Mouse (Mus musculus) liver, embryonic 13.5 days (tissue): ENCODE measurements around the gene Dcun1d5. TPM values are rescaled to one million over a fixed set of nuclear protein-coding genes. Genes with fewer than 3 reads are reported as not detected.

Experiments used
- ATAC-seq: fragments of 200-750 bp; cut with Nextera tagmentation; 2 replicates; pipeline ENCODE4 v1.8.0; 2017; ENCODE audit warnings: low read depth, mild to moderate bottlenecking, moderate number of reproducible peaks, moderate library complexity
- DNase-seq: peaks from one replicate; pipeline ENCODE4 v3.0.0; 2022
- H3K27ac ChIP-seq: fragments of 300-500 bp; sonication (generic); 2 replicates; pipeline ENCODE4 v1.5.1; 2015; ENCODE audit warnings: moderate library complexity, mild to moderate bottlenecking, inconsistent platforms
- H3K27me3 ChIP-seq: fragments of 300-500 bp; sonication (generic); 2 replicates; pipeline ENCODE4 v1.6.1; 2015; ENCODE audit warnings: mild to moderate bottlenecking, inconsistent platforms
- H3K36me3 ChIP-seq: fragments of 300-500 bp; sonication (generic); 2 replicates; pipeline ENCODE4 v1.6.1; 2015; ENCODE audit warnings: mild to moderate bottlenecking, inconsistent platforms
- H3K4me1 ChIP-seq: fragments of 300-500 bp; sonication (generic); replicated peaks from 2 replicates; pipeline ENCODE4 v1.6.1; 2015; ENCODE audit warnings: inconsistent platforms
- H3K4me2 ChIP-seq: fragments of 300-500 bp; sonication (generic); 2 replicates; pipeline ENCODE4 v1.6.1; 2015; ENCODE audit warnings: inconsistent platforms, mild to moderate bottlenecking, moderate library complexity
- H3K4me3 ChIP-seq: fragments of 300-500 bp; sonication (generic); replicated peaks from 2 replicates; pipeline ENCODE4 v1.5.1; 2015; ENCODE audit warnings: mild to moderate bottlenecking, inconsistent platforms
- H3K9ac ChIP-seq: fragments of 300-500 bp; sonication (generic); 2 replicates; pipeline ENCODE4 v1.6.1; 2015; ENCODE audit warnings: mild to moderate bottlenecking, inconsistent platforms
- H3K9me3 ChIP-seq: fragments of 300-500 bp; sonication (generic); replicated peaks from 2 replicates; pipeline ENCODE4 v1.6.1; 2016; ENCODE audit warnings: inconsistent platforms
- WGBS: fragments of 180-500 bp; shearing (Covaris S2); methylation state at CpG from one replicate; pipeline ENCODE4 v1.1.7; 2015; ENCODE audit not compliant: insufficient replicate concordance; 5-methylcytosine and 5-hydroxymethylcytosine counted together
- polyA plus RNA-seq: library from polyadenylated mRNA; unstranded; fragments of >200 nt; fragmentation: Nextera tagmentation; extraction: Ambion mirVana; gene quantifications from 2 replicates; pipeline ENCODE4 v1.2.1, GENCODE M21; 2015

The Dcun1d5 gene
- polyA plus RNA-seq, 1 experiment from 2014 or later = 82.6 TPM

DNA sequence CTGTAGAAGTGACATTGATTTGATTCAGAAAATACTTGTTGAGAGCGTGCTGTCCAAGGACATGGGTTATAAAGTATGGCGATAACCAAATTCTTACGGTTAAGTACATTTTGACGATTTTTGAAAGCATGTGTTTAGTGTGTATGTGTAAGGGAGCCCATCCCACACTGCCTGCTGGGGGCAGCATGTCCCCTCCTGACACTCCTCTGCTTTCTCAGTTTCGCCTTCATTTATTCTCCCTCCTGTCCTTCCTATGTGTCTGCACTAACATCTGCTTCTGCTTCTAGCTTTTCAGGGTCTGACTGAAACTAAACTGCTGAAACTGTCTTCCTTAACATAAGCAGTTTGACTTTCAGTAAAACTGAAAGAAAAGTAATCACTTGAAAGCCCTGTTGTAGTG, 36.7 kb downstream of the Dcun1d5 start:
- peaks cover 5% of the 10 kb centered on the region for H3K36me3 ChIP-seq
- no peak for ATAC-seq
- WGBS = 77% methylated on average over 5 of the region's 5 CpGs

DNA sequence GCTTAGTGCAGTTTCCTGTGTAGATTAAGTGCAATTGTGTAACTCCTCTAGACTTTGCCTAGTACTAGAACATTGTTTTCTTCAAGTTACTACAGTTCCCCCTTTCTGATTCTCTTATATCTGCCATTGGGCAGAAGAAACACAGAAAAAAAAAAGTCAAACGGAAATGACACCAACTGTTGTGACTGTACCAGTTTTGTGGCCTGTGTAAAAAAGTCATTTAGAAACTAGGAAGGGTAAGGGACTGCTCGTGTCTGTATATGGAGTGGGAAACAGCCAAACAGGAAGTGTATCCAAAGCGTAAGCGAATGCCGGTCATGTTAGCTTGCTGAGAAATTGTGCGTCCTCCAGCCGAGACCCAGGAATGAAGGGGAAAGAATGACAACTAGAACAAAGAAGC, 37.1 kb downstream of the Dcun1d5 start:
- Histone ChIP-seq H3K9ac (no peak overlapping the region), H3K36me3 (peaks cover 5% of the 10 kb centered on the region), H3K4me1 (no peaks in the 10 kb centered on the region), H3K9me3 (no peaks in the 10 kb centered on the region), H3K4me3 (no peak overlapping the region), H3K27ac (no peak overlapping the region), H3K27me3 (no peaks in the 10 kb centered on the region), H3K4me2 (no peak overlapping the region)
- 68% methylated on average over 7 of the region's 7 CpGs for WGBS
- no peak for ATAC-seq
- no peak for DNase-seq

More for the DNA sequence above, 36.7 kb downstream of the Dcun1d5 start:
- Histone ChIP-seq H3K27me3 (no peaks in the 10 kb centered on the region), H3K9ac (no peak overlapping the region), H3K4me2 (no peak overlapping the region), H3K4me1 (no peaks in the 10 kb centered on the region), H3K9me3 (no peaks in the 10 kb centered on the region), H3K27ac (no peak overlapping the region), H3K4me3 (no peak overlapping the region)
- DNase-seq = no peak

DNA sequence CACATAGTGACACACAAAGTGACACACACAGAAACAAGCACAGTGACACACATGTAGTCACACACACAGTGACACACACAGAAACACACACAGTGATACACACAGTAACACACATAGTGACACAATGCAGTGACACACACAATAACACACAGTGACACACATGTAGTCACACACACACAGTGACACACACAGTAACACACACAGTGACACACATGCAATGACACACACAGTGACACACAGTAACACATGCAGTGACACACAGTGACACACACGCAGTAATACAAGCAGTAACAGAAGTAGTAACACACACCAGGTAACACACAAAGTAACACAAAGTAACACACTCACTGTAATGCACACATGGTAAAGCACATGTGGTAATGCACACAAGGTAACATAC, 54.3 kb downstream of the Dcun1d5 start:
- Histone ChIP-seq H3K36me3 (no peaks in the 10 kb centered on the region), H3K9ac (no peak overlapping the region), H3K27ac (no peak overlapping the region), H3K4me1 (no peaks in the 10 kb centered on the region), H3K4me2 (no peak overlapping the region), H3K9me3 (no peaks in the 10 kb centered on the region), H3K27me3 (no peaks in the 10 kb centered on the region), H3K4me3 (no peak overlapping the region)
- DNase-seq (no peak), ATAC-seq (no peak)
- WGBS = 63% methylated on average over 1 of the region's 1 CpGs

DNA sequence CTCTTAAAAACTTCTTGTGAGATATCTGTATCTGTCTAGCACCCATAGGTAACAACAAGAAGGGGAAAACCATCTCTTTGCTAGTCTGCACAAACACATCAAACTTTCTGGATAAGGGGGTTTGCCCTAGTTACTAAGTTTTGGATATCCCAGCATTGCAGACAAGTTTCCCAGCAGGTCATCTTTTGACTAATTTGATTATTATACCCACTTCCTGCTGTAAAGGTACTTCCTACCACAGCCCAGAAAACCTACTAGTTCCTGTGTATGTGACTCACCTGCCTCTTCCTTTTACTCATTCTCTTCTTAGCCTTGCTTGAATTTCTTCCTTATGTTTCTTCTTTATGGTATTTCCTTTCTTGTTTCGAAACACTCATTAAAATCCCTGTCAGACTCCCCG, 55.6 kb downstream of the Dcun1d5 start:
- Histone ChIP-seq H3K9me3 (no peaks in the 10 kb centered on the region), H3K27me3 (no peaks in the 10 kb centered on the region), H3K9ac (no peak overlapping the region), H3K36me3 (no peaks in the 10 kb centered on the region), H3K4me2 (no peak overlapping the region), H3K27ac (no peak overlapping the region), H3K4me1 (no peaks in the 10 kb centered on the region), H3K4me3 (no peak overlapping the region)
- DNase-seq (no peak), ATAC-seq (no peak)
- WGBS = 62% methylated on average over 2 of the region's 2 CpGs

DNA sequence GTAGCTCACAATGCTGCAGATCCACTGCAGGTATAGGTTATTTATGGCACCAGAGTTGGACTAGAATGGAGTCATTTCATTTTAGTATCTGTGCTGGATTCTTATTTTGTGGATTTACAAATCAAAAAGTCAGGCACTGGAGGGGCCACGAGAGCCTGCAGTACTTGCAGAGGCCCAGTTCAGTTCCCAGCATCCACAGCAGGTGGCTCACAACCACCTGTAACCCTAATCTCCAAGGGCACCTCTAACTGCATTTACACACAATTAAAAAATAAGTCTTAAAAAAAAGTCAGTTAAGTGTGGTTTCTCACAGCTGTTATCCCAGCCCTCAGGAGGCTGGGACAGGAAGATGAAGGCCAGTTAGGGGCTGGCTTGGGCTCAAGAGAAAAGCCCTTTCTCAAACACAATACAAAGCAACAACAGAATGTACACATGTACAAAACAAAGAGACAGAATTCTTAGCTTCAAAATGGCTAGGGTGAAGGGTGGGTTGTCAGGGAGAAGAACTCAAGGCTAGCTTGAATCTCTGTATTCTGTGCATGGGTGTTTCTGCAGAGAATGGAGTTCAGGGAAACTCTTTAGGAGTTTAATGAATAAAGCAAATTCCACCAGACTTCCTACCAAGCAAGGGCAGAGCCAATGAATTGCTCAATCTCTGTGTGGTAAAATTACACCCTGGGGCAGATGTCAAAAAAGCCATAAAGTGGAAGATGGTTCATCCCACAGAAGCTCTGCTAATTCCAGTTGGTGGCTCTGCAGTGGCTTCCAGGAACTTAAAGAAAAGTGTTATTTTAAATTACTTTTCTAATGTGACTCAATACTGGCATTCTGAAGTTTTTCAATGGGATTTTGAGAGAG, 68.7 kb downstream of the Dcun1d5 start:
- 46% methylated on average over 1 of the region's 1 CpGs for WGBS
- no peak overlapping the region for H3K4me2 ChIP-seq
- H3K9ac ChIP-seq = no peak overlapping the region
- H3K27ac ChIP-seq = no peak overlapping the region
- no peaks in the 10 kb centered on the region for H3K9me3 ChIP-seq
- ATAC-seq = no peak
- no peaks in the 10 kb centered on the region for H3K27me3 ChIP-seq
- H3K4me3 ChIP-seq = no peak overlapping the region
- no peaks in the 10 kb centered on the region for H3K4me1 ChIP-seq
- H3K36me3 ChIP-seq = no peaks in the 10 kb centered on the region
- no peak for DNase-seq

Other genes starting within 250 kb of the Dcun1d5 start
- gene Dync2h1, start 74 bp upstream of the Dcun1d5 start, polyA plus RNA-seq = 2.2 and 3.0 TPM in 2 replicates
- 0.16 TPM in 2 replicates for gene Mmp13, start 88.0 kb downstream of the Dcun1d5 start, polyA plus RNA-seq
- gene Mmp12, start 159.9 kb downstream of the Dcun1d5 start, polyA plus RNA-seq = 0.05 TPM in 1 of 2 replicates, not detected in the other
- gene Mmp1b, start 203.5 kb downstream of the Dcun1d5 start, polyA plus RNA-seq = not detected in 2 replicates